Mouse (Mus musculus) neural tube, embryonic 13.5 days (tissue): ENCODE measurements around the gene Srbd1. TPM values are rescaled to one million over a fixed set of nuclear protein-coding genes. Genes with fewer than 3 reads are reported as not detected.

Experiments used
- ATAC-seq: fragments of 200-750 bp; cut with Nextera tagmentation; 2 replicates; pipeline ENCODE4 v1.8.0; 2017; ENCODE audit warnings: low read depth, mild to moderate bottlenecking, moderate TSS enrichment, moderate library complexity
- H3K27ac ChIP-seq: fragments of 300-500 bp; sonication (generic); replicated peaks from 2 replicates; pipeline ENCODE4 v1.5.1; 2015; ENCODE audit warnings: moderate library complexity, mild to moderate bottlenecking, inconsistent platforms
- H3K27me3 ChIP-seq: fragments of 300-500 bp; sonication (generic); 2 replicates; pipeline ENCODE4 v1.6.1; 2015; ENCODE audit warnings: mild to moderate bottlenecking, inconsistent platforms
- H3K36me3 ChIP-seq: fragments of 300-500 bp; sonication (generic); 2 replicates; pipeline ENCODE4 v1.6.1; 2015; ENCODE audit warnings: mild to moderate bottlenecking, inconsistent platforms
- H3K4me1 ChIP-seq: fragments of 300-500 bp; sonication (generic); replicated peaks from 2 replicates; pipeline ENCODE4 v1.6.1; 2015; ENCODE audit warnings: inconsistent platforms
- H3K4me2 ChIP-seq: fragments of 300-500 bp; sonication (generic); 2 replicates; pipeline ENCODE4 v1.6.1; 2015; ENCODE audit warnings: inconsistent platforms, mild to moderate bottlenecking, moderate library complexity
- H3K4me3 ChIP-seq: fragments of 300-500 bp; sonication (generic); 2 replicates; pipeline ENCODE4 v1.5.1; 2015; ENCODE audit warnings: mild to moderate bottlenecking, inconsistent platforms
- H3K9ac ChIP-seq: fragments of 300-500 bp; sonication (generic); 2 replicates; pipeline ENCODE4 v1.6.1; 2015; ENCODE audit warnings: moderate library complexity, mild to moderate bottlenecking, inconsistent platforms
- H3K9me3 ChIP-seq: fragments of 300-500 bp; sonication (generic); 2 replicates; pipeline ENCODE4 v1.6.1; 2016; ENCODE audit warnings: inconsistent platforms
- WGBS: fragments of 180-500 bp; shearing (Covaris S2); methylation state at CpG from one replicate; pipeline ENCODE4 v1.1.7; 2015; 5-methylcytosine and 5-hydroxymethylcytosine counted together
- polyA plus RNA-seq: library from polyadenylated mRNA; unstranded; fragments of >200 nt; fragmentation: Nextera tagmentation; extraction: Ambion mirVana; gene quantifications from 2 replicates; pipeline ENCODE4 v1.2.1, GENCODE M21; 2015

Gene Srbd1
- polyA plus RNA-seq, 1 experiment from 2014 or later, result 16.4 TPM

GRCm38 (mm10) chr17:85995727-85996126 lies 149.2 kb downstream of the Srbd1 start:
- WGBS, result 69% methylated on average over 2 of the region's 2 CpGs
- peaks cover 19% of the 10 kb centered on the region for H3K36me3 ChIP-seq
- H3K9ac ChIP-seq, result no peak overlapping the region
- ATAC-seq, result no peak
- H3K27me3 ChIP-seq, result no peaks in the 10 kb centered on the region
- H3K27ac ChIP-seq, result no peak overlapping the region
- 0 out of 2 replicates have a peak, but pooled peaks cover 7% of the 10 kb centered on the region for H3K9me3 ChIP-seq
- no peak overlapping the region for H3K4me2 ChIP-seq
- H3K4me3 ChIP-seq, result no peak overlapping the region
- no peaks in the 10 kb centered on the region for H3K4me1 ChIP-seq

DNA sequence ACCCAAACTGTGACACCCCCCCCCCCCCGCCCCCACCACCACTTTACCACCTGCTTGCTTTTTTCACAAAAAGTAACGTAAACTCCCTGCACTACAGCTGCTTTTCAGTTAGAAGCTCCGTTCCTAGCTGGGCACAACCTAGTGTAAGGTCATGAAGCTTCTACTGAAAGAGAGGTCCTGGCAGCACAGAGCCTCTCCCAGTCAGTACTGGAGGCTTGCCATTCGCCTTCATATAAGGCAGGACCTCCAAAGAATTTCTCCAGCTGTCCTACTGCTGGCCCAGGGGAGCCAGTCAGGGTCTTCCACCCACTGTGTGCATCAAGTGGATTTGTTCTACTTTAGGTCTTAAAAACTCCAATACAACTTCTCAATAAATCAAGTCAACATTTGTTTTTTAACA lies 149.9 kb downstream of the Srbd1 start:
- no peak overlapping the region for H3K9ac ChIP-seq
- ATAC-seq, result no peak

GRCm38 (mm10) chr17:85989058-85989769 lies 155.8 kb downstream of the Srbd1 start:
- H3K27me3 ChIP-seq, result no peaks in the 10 kb centered on the region
- no peak overlapping the region for H3K9ac ChIP-seq
- no peaks in the 10 kb centered on the region for H3K9me3 ChIP-seq
- WGBS, result 79% methylated on average over 12 of the region's 12 CpGs
- no peak for ATAC-seq
- no peaks in the 10 kb centered on the region for H3K4me1 ChIP-seq
- H3K4me2 ChIP-seq, result no peak overlapping the region
- no peak overlapping the region for H3K4me3 ChIP-seq
- no peaks in the 10 kb centered on the region for H3K36me3 ChIP-seq
- no peak overlapping the region for H3K27ac ChIP-seq

More for the DNA sequence above, 149.9 kb downstream of the Srbd1 start:
- no peaks in the 10 kb centered on the region for H3K4me1 ChIP-seq
- H3K9me3 ChIP-seq, result 0 out of 2 replicates have a peak, but pooled peaks cover 7% of the 10 kb centered on the region
- H3K27ac ChIP-seq, result no peak overlapping the region
- H3K27me3 ChIP-seq, result no peaks in the 10 kb centered on the region
- WGBS, result 90% methylated on average over 4 of the region's 4 CpGs
- H3K36me3 ChIP-seq, result peaks cover 18% of the 10 kb centered on the region
- H3K4me2 ChIP-seq, result no peak overlapping the region
- no peak overlapping the region for H3K4me3 ChIP-seq

- Histone ChIP-seq H3K36me3 (no peaks in the 10 kb centered on the region), H3K4me3 (no peak overlapping the region), H3K4me2 (no peak overlapping the region), H3K9me3 (no peaks in the 10 kb centered on the region), H3K9ac (no peak overlapping the region), H3K27ac (no peak overlapping the region), H3K4me1 (no peaks in the 10 kb centered on the region), H3K27me3 (no peaks in the 10 kb centered on the region)
- 59% methylated on average over 4 of the region's 4 CpGs for WGBS
- ATAC-seq, result no peak
Observed at GRCm38 (mm10) chr17:85987531-85987930, 157.4 kb downstream of the Srbd1 start.

- Histone ChIP-seq H3K9ac (no peak overlapping the region), H3K4me3 (no peak overlapping the region), H3K4me2 (no peak overlapping the region), H3K9me3 (0 out of 2 replicates have a peak, but pooled peaks cover 1% of the 10 kb centered on the region), H3K36me3 (no peaks in the 10 kb centered on the region), H3K27ac (no peak overlapping the region), H3K27me3 (no peaks in the 10 kb centered on the region), H3K4me1 (no peaks in the 10 kb centered on the region)
- ATAC-seq, result no peak
- 81% methylated on average over 4 of the region's 4 CpGs for WGBS
Observed at GRCm38 (mm10) chr17:85986624-85987023, 158.4 kb downstream of the Srbd1 start.

DNA sequence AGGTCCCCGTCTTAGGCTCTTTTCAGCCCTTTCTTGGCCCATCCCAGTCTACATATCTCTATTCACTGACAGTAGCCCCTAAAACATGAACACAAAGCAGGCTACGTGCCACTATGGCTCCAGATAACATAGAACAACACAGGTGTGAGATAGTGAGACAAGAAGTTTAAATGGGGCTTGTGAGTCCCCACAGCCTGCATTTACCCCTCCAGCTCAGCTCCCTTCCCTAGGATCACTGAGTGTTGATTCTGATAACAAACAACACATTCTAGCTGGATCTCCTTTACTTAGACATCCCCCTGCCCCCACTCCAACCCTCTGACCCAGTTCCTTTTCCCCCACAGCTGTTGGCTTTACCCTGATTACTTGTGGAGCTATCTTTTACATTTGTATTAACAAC lies 158.8 kb downstream of the Srbd1 start:
- no peak overlapping the region for H3K9ac ChIP-seq
- H3K4me2 ChIP-seq, result no peak overlapping the region
- 0 out of 2 replicates have a peak, but pooled peaks cover 5% of the 10 kb centered on the region for H3K9me3 ChIP-seq
- ATAC-seq, result no peak
- H3K4me3 ChIP-seq, result no peak overlapping the region
- no peak overlapping the region for H3K27ac ChIP-seq
- no peaks in the 10 kb centered on the region for H3K27me3 ChIP-seq
- no peaks in the 10 kb centered on the region for H3K36me3 ChIP-seq
- H3K4me1 ChIP-seq, result no peaks in the 10 kb centered on the region
- 90% methylated on average over 2 of the region's 2 CpGs for WGBS

GRCm38 (mm10) chr17:85985131-85985530 lies 159.8 kb downstream of the Srbd1 start:
- no peak for ATAC-seq
- Histone ChIP-seq H3K36me3 (no peaks in the 10 kb centered on the region), H3K27ac (no peak overlapping the region), H3K9ac (no peak overlapping the region), H3K4me1 (no peaks in the 10 kb centered on the region), H3K27me3 (no peaks in the 10 kb centered on the region), H3K9me3 (0 out of 2 replicates have a peak, but pooled peaks cover 5% of the 10 kb centered on the region), H3K4me2 (no peak overlapping the region), H3K4me3 (no peak overlapping the region)
- 86% methylated on average over 11 of the region's 11 CpGs for WGBS

- WGBS, result 95% methylated on average over 4 of the region's 4 CpGs
Observed at GRCm38 (mm10) chr17:85982271-85982670, 162.7 kb downstream of the Srbd1 start.

DNA sequence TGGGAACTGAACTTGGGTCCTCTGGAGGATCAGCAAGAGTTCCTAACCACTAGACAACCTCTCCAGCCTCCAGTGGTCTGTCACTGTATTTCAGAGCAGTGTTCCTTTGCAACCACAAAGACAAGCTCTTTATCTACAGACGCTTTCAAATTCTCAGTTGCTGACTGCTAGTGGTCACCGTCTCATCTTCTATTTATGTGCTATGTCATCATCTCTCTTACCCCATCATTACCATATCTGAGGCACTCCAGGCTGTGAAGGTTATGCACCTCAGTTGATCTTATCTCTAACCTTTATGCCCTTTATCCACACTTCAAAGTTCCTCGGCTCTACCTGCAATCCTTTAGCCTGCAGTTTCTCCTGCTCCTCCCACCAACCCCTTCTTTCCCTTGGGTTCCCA lies 163.1 kb downstream of the Srbd1 start:
- WGBS, result 96% methylated on average over 3 of the region's 3 CpGs
- H3K36me3 ChIP-seq, result no peaks in the 10 kb centered on the region

More at GRCm38 (mm10) chr17:85982271-85982670, 162.7 kb downstream of the Srbd1 start:
- H3K36me3 ChIP-seq, result no peaks in the 10 kb centered on the region
- ATAC-seq, result no peak
- H3K4me3 ChIP-seq, result no peak overlapping the region
- no peak overlapping the region for H3K9ac ChIP-seq
- H3K4me1 ChIP-seq, result no peaks in the 10 kb centered on the region
- H3K27me3 ChIP-seq, result no peaks in the 10 kb centered on the region
- H3K4me2 ChIP-seq, result no peak overlapping the region
- no peak overlapping the region for H3K27ac ChIP-seq
- H3K9me3 ChIP-seq, result 0 out of 2 replicates have a peak, but pooled peaks cover 5% of the 10 kb centered on the region

DNA sequence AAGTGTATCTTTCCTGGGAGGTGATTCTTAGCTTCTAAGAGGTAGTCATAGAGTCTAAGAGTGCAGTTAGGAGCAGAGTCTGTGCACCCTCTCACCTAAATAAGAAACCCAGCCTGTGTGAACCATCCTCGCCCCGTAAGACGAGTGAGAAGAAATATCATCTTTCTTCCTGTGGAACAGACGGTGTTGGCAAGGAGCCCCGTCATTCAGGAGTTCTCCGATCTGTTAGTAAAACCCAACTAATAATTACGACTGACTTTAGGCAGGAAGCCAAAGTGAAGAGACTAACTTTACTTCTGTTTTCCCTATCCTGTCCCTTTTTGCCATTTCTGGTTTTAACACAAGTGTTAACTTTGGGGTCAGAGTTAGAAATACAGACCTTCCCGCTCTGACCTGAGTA lies 166.1 kb downstream of the Srbd1 start:
- H3K27ac ChIP-seq, result no peak overlapping the region
- H3K9me3 ChIP-seq, result 0 out of 2 replicates have a peak, but pooled peaks cover 5% of the 10 kb centered on the region
- H3K36me3 ChIP-seq, result no peaks in the 10 kb centered on the region
- H3K9ac ChIP-seq, result no peak overlapping the region
- H3K27me3 ChIP-seq, result no peaks in the 10 kb centered on the region
- H3K4me1 ChIP-seq, result peaks cover 7% of the 10 kb centered on the region
- H3K4me2 ChIP-seq, result no peak overlapping the region
- 77% methylated on average over 8 of the region's 8 CpGs for WGBS
- no peak for ATAC-seq
- H3K4me3 ChIP-seq, result no peak overlapping the region

More for the DNA sequence above, 163.1 kb downstream of the Srbd1 start:
- no peak overlapping the region for H3K4me3 ChIP-seq
- no peak overlapping the region for H3K27ac ChIP-seq
- no peak for ATAC-seq
- H3K9me3 ChIP-seq, result 0 out of 2 replicates have a peak, but pooled peaks cover 5% of the 10 kb centered on the region
- H3K4me2 ChIP-seq, result no peak overlapping the region
- H3K4me1 ChIP-seq, result no peaks in the 10 kb centered on the region
- no peak overlapping the region for H3K9ac ChIP-seq
- H3K27me3 ChIP-seq, result no peaks in the 10 kb centered on the region

GRCm38 (mm10) chr17:85975077-85975476 lies 169.9 kb downstream of the Srbd1 start:
- no peaks in the 10 kb centered on the region for H3K27me3 ChIP-seq
- H3K9me3 ChIP-seq, result no peaks in the 10 kb centered on the region
- H3K4me3 ChIP-seq, result no peak overlapping the region
- H3K9ac ChIP-seq, result no peak overlapping the region
- H3K4me1 ChIP-seq, result peaks cover 7% of the 10 kb centered on the region
- no peaks in the 10 kb centered on the region for H3K36me3 ChIP-seq
- WGBS, result 50% methylated on average over 5 of the region's 5 CpGs
- no peak overlapping the region for H3K27ac ChIP-seq
- ATAC-seq, result no peak; the same call in 1 of the 2 replicates
- no peak overlapping the region for H3K4me2 ChIP-seq

- no peak for ATAC-seq
- H3K36me3 ChIP-seq, result no peaks in the 10 kb centered on the region
- WGBS, result 93% methylated on average over 8 of the region's 8 CpGs
- H3K27me3 ChIP-seq, result no peaks in the 10 kb centered on the region
- peaks cover 7% of the 10 kb centered on the region for H3K4me1 ChIP-seq
- no peak overlapping the region for H3K4me3 ChIP-seq
- H3K9me3 ChIP-seq, result no peaks in the 10 kb centered on the region
- no peak overlapping the region for H3K4me2 ChIP-seq
- H3K27ac ChIP-seq, result no peak overlapping the region
- H3K9ac ChIP-seq, result no peak overlapping the region
Observed at GRCm38 (mm10) chr17:85974591-85974990, 170.4 kb downstream of the Srbd1 start.

DNA sequence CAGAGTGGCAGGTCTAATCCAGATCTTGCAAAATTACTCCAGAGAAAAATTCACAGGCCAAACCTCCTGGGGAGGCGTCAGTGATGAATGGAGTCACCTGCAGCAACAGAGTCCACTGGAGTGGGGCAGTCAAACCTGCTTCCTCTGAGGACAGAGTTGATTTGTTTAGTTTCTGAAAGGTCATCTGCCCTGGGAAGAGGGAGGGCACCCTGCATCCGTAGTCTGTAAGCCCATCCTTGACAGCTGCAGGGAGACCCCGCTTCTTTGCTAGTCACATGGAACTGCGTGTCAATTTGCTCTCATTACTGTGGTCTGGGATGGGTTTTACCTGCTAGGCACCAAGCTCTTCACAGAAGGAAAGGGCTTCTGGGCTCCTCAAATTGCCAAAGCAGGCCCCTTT lies 173.9 kb downstream of the Srbd1 start:
- no peaks in the 10 kb centered on the region for H3K36me3 ChIP-seq
- H3K27ac ChIP-seq, result no peak overlapping the region
- H3K27me3 ChIP-seq, result no peaks in the 10 kb centered on the region
- ATAC-seq, result no peak
- WGBS, result 44% methylated on average over 4 of the region's 4 CpGs
- H3K4me1 ChIP-seq, result peaks cover 7% of the 10 kb centered on the region
- no peaks in the 10 kb centered on the region for H3K9me3 ChIP-seq
- H3K4me3 ChIP-seq, result no peak overlapping the region
- no peak overlapping the region for H3K4me2 ChIP-seq
- H3K9ac ChIP-seq, result no peak overlapping the region
